In genomic region chr4:141663122-141663931, GRCm38 (mm10) we compare ENCODE assay signal across 8 mouse cellular contexts. TPM values are rescaled to one million over a fixed set of nuclear protein-coding genes. Genes with fewer than 3 reads are reported as not detected.
DNase-seq lines count a peak whose midpoint lies in the region; ATAC-seq lines count a peak whose summit lies in the region.

No protein-coding gene starts in this region.

- H3K4me1 ChIP-seq in limb, embryonic 11.5 days (ENCODE audit: control insufficient read depth, insufficient read depth, low read length) = peaks cover 11% of the 10 kb centered on the region
- peaks cover 11% of the 10 kb centered on the region for H3K4me1 ChIP-seq in midbrain, embryonic 14.5 days (ENCODE audit: control insufficient read depth, insufficient read depth, low read length)

- DNase-seq in cerebellum, adult 11 months = peak; percentile 22
- peak; percentile 21 for DNase-seq in adipocyte (ENCODE audit: low spot score)
- peak; percentile 44 to 64 for DNase-seq in heart, postnatal 36 days
- DNase-seq in limb, embryonic 11.5 days (ENCODE audit: low spot score) = peak; percentile 60
- DNase-seq in midbrain, embryonic 14.5 days = peak; percentile 56
- DNase-seq in thymus, postnatal 25 days = peak; percentile 21

- H3K9me3 ChIP-seq in limb, embryonic 11.5 days (ENCODE audit: control insufficient read depth, low read length) = no peaks in the 10 kb centered on the region
- no peaks in the 10 kb centered on the region for H3K9me3 ChIP-seq in midbrain, embryonic 14.5 days (ENCODE audit: control insufficient read depth, low read length)

- no peak overlapping the region for H3K27ac ChIP-seq in limb, embryonic 11.5 days (replicated peaks; ENCODE audit: low read depth, low read length)
- H3K27ac ChIP-seq in midbrain, embryonic 14.5 days (replicated peaks; ENCODE audit: low read depth, low read length) = peak overlapping the region; percentile 83

- 4% methylated on average over 43 of the region's 47 CpGs for WGBS in limb, embryonic 11.5 days
- WGBS in midbrain, embryonic 14.5 days = 4% methylated on average over 47 of the region's 47 CpGs

- 0 out of 2 replicates have a peak, but pooled peaks cover 2% of the 10 kb centered on the region for H3K36me3 ChIP-seq in limb, embryonic 11.5 days (ENCODE audit: control insufficient read depth, insufficient read depth, low read length)
- peaks cover 18% of the 10 kb centered on the region for H3K36me3 ChIP-seq in midbrain, embryonic 14.5 days (ENCODE audit: control insufficient read depth, insufficient read depth, low read length)

- ATAC-seq in cerebellum, adult (ENCODE audit: insufficient number of reproducible peaks, low FRiP score, low TSS enrichment) = no peak
- peak; percentile 48 for ATAC-seq in erythroblast, adult 5-6 weeks (replicated peaks; ENCODE audit: low FRiP score, poor library complexity, severe bottlenecking)
- no peak for ATAC-seq in limb, embryonic 11.5 days (ENCODE audit: insufficient number of reproducible peaks, low FRiP score, low TSS enrichment, low read depth)
- peak; percentile 34 for ATAC-seq in midbrain, embryonic 14.5 days (ENCODE audit: low FRiP score, low TSS enrichment)

- peak overlapping the region; percentile 74 for H3K4me2 ChIP-seq in limb, embryonic 11.5 days (ENCODE audit: low read depth, severe bottlenecking)
- peak overlapping the region; percentile 64 for H3K4me2 ChIP-seq in midbrain, embryonic 14.5 days (ENCODE audit: low read length)

- intact Hi-C loops in heart, postnatal 36 days (cut with DNase I) = loop anchor here (2.0 kb wide), 2 partner anchors 59 to 127 kb away; partner anchors contain the start of genes Ddi2 and Dnajc16

- peak overlapping the region; percentile 96 for H3K9ac ChIP-seq in limb, embryonic 11.5 days (ENCODE audit: low read length)
- H3K9ac ChIP-seq in midbrain, embryonic 14.5 days (replicated peaks; ENCODE audit: low read length) = peak overlapping the region; percentile 98

- peak overlapping the region; percentile 66 for H3K4me3 ChIP-seq in limb, embryonic 11.5 days (ENCODE audit: low read depth, low read length)
- peak overlapping the region; percentile 76 for H3K4me3 ChIP-seq in midbrain, embryonic 14.5 days (replicated peaks; ENCODE audit: low read depth, low read length)

- no peaks in the 10 kb centered on the region for H3K27me3 ChIP-seq in limb, embryonic 11.5 days (ENCODE audit: control insufficient read depth, insufficient read depth, low read length)
- H3K27me3 ChIP-seq in midbrain, embryonic 14.5 days (ENCODE audit: control insufficient read depth, insufficient read depth, low read length) = no peaks in the 10 kb centered on the region

RNA-seq across cellular contexts. Expression of gene Plekhm2, which starts 1.4 kb away (rescaled TPM):
- total RNA-seq in erythroblast, adult 5-6 weeks (2015; ENCODE audit: low replicate concordance) = 2.9 and 10.7 TPM in 2 replicates
- total RNA-seq in erythroblast, adult 5-6 weeks (2017; ENCODE audit: low replicate concordance) = 2.0 and 4.3 TPM in 2 replicates
- 100 to 1,000 TPM; 103 to 112 TPM for total RNA-seq in heart, postnatal 36 days (2021)
- polyA plus RNA-seq in limb, embryonic 11.5 days (2014; fragmentation: Nextera tagmentation; extraction: Ambion mirVana) = 3.9 and 4.4 TPM in 2 replicates
- 5.1 and 8.4 TPM in 2 replicates for polyA plus RNA-seq in midbrain, embryonic 14.5 days (2014; fragmentation: Nextera tagmentation; extraction: Ambion mirVana)

RNA-seq across cellular contexts. Expression of gene Rsc1a1, which starts 22.1 kb away (rescaled TPM):
- total RNA-seq in erythroblast, adult 5-6 weeks (2015; ENCODE audit: low replicate concordance) = 2.9 TPM in 1 of 2 replicates, not detected in the other
- 0.84 and 4.3 TPM in 2 replicates for total RNA-seq in erythroblast, adult 5-6 weeks (2017; ENCODE audit: low replicate concordance)
- under 1 TPM in 1 of 2 experiments, not detected in 1; 1.00 TPM for total RNA-seq in heart, postnatal 36 days (2021)
- 1.4 and 3.5 TPM in 2 replicates for polyA plus RNA-seq in limb, embryonic 11.5 days (2014; fragmentation: Nextera tagmentation; extraction: Ambion mirVana)
- polyA plus RNA-seq in midbrain, embryonic 14.5 days (2014; fragmentation: Nextera tagmentation; extraction: Ambion mirVana) = not detected in 2 replicates

RNA-seq across cellular contexts. Expression of gene Slc25a34, which starts 39.7 kb away (rescaled TPM):
- total RNA-seq in erythroblast, adult 5-6 weeks (2015; ENCODE audit: low replicate concordance) = not detected in 2 replicates
- total RNA-seq in erythroblast, adult 5-6 weeks (2017; ENCODE audit: low replicate concordance) = not detected in 2 replicates
- 100 to 1,000 TPM; 160 to 170 TPM for total RNA-seq in heart, postnatal 36 days (2021)
- not detected in 2 replicates for polyA plus RNA-seq in limb, embryonic 11.5 days (2014; fragmentation: Nextera tagmentation; extraction: Ambion mirVana)
- polyA plus RNA-seq in midbrain, embryonic 14.5 days (2014; fragmentation: Nextera tagmentation; extraction: Ambion mirVana) = 0.11 TPM in 1 of 2 replicates, not detected in the other

RNA-seq across cellular contexts. Expression of gene Tmem82, which starts 44.9 kb away (rescaled TPM):
- total RNA-seq in erythroblast, adult 5-6 weeks (2015; ENCODE audit: low replicate concordance) = not detected in 2 replicates
- 0.34 TPM in 1 of 2 replicates, not detected in the other for total RNA-seq in erythroblast, adult 5-6 weeks (2017; ENCODE audit: low replicate concordance)
- 10 to 100 TPM; 26.1 to 29.2 TPM for total RNA-seq in heart, postnatal 36 days (2021)
- polyA plus RNA-seq in limb, embryonic 11.5 days (2014; fragmentation: Nextera tagmentation; extraction: Ambion mirVana) = 0.27 and 0.60 TPM in 2 replicates
- polyA plus RNA-seq in midbrain, embryonic 14.5 days (2014; fragmentation: Nextera tagmentation; extraction: Ambion mirVana) = 0.08 and 0.16 TPM in 2 replicates

RNA-seq across cellular contexts. Expression of gene Fblim1, which starts 57.4 kb away (rescaled TPM):
- 0.63 TPM in 1 of 2 replicates, not detected in the other for total RNA-seq in erythroblast, adult 5-6 weeks (2015; ENCODE audit: low replicate concordance)
- 0.56 and 1.1 TPM in 2 replicates for total RNA-seq in erythroblast, adult 5-6 weeks (2017; ENCODE audit: low replicate concordance)
- total RNA-seq in heart, postnatal 36 days (2021) = 100 to 1,000 TPM; 231 to 294 TPM
- polyA plus RNA-seq in limb, embryonic 11.5 days (2014; fragmentation: Nextera tagmentation; extraction: Ambion mirVana) = 67.2 and 73.2 TPM in 2 replicates
- polyA plus RNA-seq in midbrain, embryonic 14.5 days (2014; fragmentation: Nextera tagmentation; extraction: Ambion mirVana) = 32.6 and 34.2 TPM in 2 replicates

Comparison
In these comparisons a context has a peak if more than half of its experiments do, and no peak if none do; other contexts are left out.
1. ATAC-seq: peak in erythroblast, adult 5-6 weeks (single experiment) and midbrain, embryonic 14.5 days (single experiment); none in cerebellum, adult (single experiment) and limb, embryonic 11.5 days (single experiment).
2. RNA of gene Plekhm2, which starts 1.4 kb away (total RNA-seq): 103 to 112 TPM in heart, postnatal 36 days; 2.0 to 10.7 TPM in erythroblast, adult 5-6 weeks; every median in the first group is over 4 times any median in the second.
3. RNA of gene Slc25a34, which starts 39.7 kb away (total RNA-seq): 160 to 170 TPM in heart, postnatal 36 days; not detected in erythroblast, adult 5-6 weeks; every median in the first group is over 100 times any median in the second.
4. Peak in every context shown above with its lines, with median percentiles within 50 percentile points of each other: DNase-seq.